Mouse (Mus musculus): ENCODE measurements around the gene Pdhx. TPM values are rescaled to one million over a fixed set of nuclear protein-coding genes. Genes with fewer than 3 reads are reported as not detected.

Pdhx gene
- polyA plus RNA-seq, 1 experiment: 47.6 TPM

DNA sequence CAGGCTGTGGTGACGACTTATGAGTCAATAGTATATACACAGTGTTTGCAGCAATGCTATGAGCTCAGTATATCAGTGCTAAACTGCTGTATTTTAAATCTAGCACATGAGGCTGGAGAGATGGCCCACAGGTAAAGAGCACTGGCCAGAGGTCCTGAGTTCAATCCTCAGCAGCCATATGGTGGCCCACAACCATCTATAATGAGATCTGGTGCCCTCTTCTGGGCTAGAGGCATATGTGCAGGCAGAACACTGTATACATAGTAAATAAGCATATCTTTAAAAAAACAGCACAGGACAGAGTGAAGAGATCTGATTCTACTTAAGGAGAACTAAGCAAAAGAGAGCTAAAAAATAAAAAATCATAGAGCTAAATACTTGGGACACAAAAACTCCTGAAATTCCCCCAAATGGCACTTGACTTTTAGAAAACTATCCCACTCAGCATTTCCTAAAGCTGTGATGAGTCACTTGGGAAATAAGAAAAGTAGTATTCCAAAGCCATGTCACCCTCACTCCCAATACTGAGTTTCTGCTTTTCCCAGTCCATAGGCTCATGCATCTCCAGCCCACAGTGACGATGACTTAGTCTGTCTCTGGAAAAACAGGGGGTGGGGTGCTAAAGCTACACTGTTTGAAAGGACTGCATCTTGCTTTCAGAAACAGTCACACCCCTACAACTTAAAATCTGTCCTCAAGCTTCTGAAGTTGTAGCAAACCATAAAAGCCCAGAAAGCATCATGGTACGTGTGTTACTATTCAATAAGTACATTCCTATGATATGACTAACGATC is 60.3 kb downstream of the Pdhx start:
- TF ChIP-seq POLR2A (IDR thresholded peaks at IDR 0.05; ENCODE audit: borderline replicate concordance, extremely low read depth, insufficient read depth, insufficient read length, poor library complexity, severe bottlenecking): no peak
- TF ChIP-seq CTCF (IDR thresholded peaks at IDR 0.05; ENCODE audit: borderline replicate concordance, extremely low read depth, insufficient read depth, insufficient read length): no peak
- no peak for DNase-seq (ENCODE audit: low read depth)

DNA sequence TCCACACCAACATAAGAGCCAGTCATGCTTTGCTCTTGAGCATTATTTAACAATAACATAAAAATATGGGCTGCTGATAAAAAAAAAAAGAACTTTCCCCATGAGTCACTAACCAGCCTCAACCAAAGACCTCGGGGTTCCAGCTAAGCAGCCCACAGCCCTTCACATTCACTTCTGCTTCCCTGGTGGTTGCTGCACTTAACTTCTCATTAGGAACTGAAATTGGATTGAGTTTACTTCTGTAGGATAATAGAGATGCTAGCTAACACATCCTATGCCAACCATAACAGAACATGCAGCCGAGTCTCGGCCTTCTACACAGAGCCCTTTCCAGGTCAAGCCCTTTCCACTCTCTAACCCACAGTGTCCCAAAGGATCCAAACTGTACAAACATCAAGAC is 65.1 kb downstream of the Pdhx start:
- TF ChIP-seq CTCF (IDR thresholded peaks at IDR 0.05; ENCODE audit: borderline replicate concordance, extremely low read depth, insufficient read depth, insufficient read length) (no peak), POLR2A (IDR thresholded peaks at IDR 0.05; ENCODE audit: borderline replicate concordance, extremely low read depth, insufficient read depth, insufficient read length, poor library complexity, severe bottlenecking) (no peak)

DNA sequence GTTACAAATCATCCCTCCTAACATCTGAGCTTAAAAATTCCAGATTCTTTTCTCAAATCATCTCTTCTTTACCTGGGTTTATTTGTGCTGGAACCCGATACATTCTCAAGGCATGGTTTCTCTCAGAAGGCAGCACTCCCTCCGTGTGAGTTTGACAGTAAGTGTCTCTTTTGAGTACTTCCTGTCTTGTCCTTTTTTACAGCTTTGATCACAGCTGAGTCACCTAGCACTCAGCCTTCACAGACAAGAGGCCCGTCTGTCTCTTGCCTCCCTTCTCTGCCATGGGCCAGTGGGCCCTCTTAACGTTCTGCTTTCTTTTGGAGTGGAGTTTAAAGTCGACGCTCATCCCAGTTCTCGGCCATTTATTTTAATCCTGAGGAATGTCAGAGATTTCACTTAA is 68.7 kb downstream of the Pdhx start:
- no peak for DNase-seq (ENCODE audit: low read depth)
- no peak for TF ChIP-seq CTCF (IDR thresholded peaks at IDR 0.05; ENCODE audit: borderline replicate concordance, extremely low read depth, insufficient read depth, insufficient read length)
- no peak for TF ChIP-seq POLR2A (IDR thresholded peaks at IDR 0.05; ENCODE audit: borderline replicate concordance, extremely low read depth, insufficient read depth, insufficient read length, poor library complexity, severe bottlenecking)

More for the DNA sequence above, 65.1 kb downstream of the Pdhx start:
- no peak for DNase-seq (ENCODE audit: low read depth)

DNA sequence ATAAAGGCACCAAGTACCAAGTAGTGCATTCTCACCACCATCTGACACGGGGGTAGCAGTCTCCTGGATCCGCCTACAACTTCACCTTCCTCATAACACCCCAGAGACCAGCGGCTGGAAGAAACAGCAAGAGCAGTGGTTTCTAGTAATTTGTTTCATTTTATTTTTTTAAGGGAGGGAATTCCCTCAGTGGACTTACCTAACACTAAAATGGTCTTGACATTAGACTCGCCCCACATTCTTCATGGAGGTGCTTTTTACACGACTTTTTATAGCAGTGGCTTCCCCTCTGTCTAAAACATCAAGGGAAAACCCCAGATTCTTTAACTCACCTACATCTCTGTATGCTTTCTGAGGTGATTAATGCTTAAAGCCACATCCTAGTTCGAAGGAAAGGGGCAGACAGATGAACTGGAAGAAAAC is 74.1 kb downstream of the Pdhx start:
- no peak for TF ChIP-seq CTCF (IDR thresholded peaks at IDR 0.05; ENCODE audit: borderline replicate concordance, extremely low read depth, insufficient read depth, insufficient read length)
- TF ChIP-seq POLR2A (IDR thresholded peaks at IDR 0.05; ENCODE audit: borderline replicate concordance, extremely low read depth, insufficient read depth, insufficient read length, poor library complexity, severe bottlenecking): no peak
- DNase-seq (ENCODE audit: low read depth): no peak

DNA sequence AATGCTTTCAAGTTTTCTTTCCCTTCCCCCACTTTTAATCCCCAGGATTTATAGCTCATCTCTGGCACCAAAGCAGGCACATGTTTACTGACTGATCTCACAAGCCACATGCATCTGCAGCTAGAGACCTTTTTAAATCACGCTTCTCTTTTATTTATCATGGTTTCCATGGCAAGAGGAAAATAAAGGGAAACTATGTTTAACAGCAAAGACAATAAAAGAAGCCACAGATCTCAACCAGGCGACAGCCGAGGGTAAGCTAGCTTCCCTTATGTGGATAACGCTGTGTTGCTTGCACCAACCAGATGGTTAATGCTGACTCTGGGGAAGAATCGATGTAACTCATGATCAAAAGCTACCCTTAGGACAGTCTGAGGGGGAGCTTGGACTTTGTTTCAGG is 75.0 kb downstream of the Pdhx start:
- TF ChIP-seq POLR2A (IDR thresholded peaks at IDR 0.05; ENCODE audit: borderline replicate concordance, extremely low read depth, insufficient read depth, insufficient read length, poor library complexity, severe bottlenecking) (no peak), CTCF (IDR thresholded peaks at IDR 0.05; ENCODE audit: borderline replicate concordance, extremely low read depth, insufficient read depth, insufficient read length) (no peak)
- peak; percentile 36 for DNase-seq (ENCODE audit: low read depth)

DNA sequence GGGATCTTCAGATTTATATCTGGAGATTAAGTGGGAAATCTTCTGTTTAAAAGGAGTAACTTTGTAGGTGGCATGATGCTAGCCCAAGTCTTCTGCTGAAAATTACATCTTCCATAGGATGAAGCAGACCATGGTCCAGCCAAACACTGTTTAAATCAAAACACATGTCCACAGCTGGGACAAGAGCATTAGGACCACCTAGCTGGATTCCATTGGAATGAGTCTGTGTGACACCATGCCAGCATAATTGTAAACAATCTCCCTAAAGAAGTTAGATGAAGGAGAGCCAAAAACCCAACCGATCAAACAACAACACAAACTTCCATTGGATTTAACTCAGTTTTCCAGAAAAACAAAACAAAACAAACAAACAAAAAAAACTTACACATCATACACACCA is 75.4 kb downstream of the Pdhx start:
- TF ChIP-seq CTCF (IDR thresholded peaks at IDR 0.05; ENCODE audit: borderline replicate concordance, extremely low read depth, insufficient read depth, insufficient read length): no peak
- no peak for TF ChIP-seq POLR2A (IDR thresholded peaks at IDR 0.05; ENCODE audit: borderline replicate concordance, extremely low read depth, insufficient read depth, insufficient read length, poor library complexity, severe bottlenecking)
- DNase-seq (ENCODE audit: low read depth): no peak

DNA sequence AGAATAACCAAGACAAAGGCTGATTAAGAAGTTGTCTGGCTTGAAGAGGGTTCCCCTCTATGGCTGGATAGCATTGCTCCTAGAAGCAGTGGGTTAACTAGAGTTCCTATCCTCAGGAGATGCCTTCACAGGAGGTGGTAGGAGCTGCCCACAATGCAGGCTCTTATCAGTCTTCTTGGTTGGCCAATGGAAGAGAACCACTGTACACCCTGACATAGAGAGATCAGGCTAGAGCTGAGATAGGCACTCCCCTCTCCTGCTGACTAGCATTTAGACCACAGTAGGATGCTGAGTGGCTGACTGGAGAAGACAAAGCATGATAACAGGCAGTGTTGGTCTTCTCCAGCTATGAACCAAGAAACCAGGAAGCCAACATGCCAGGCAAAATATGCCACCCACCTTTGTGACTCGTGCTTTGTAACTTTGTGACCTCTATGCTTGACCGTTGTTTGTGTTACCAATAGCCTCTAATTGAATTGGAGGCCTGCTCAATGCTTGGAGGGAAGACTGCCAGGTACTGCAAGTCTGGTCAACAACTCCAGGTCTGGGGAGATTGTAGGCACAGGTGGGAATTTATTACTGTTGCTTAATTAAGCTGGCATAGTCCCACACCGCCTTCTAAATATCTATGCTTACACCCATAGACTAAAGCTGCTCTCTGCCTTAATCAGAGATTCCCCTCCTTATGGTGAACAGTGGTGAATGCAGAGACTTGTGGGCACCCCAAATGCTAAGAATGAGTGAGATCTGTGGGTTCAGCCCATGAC is 79.3 kb downstream of the Pdhx start:
- no peak for DNase-seq (ENCODE audit: low read depth)
- TF ChIP-seq CTCF (IDR thresholded peaks at IDR 0.05; ENCODE audit: borderline replicate concordance, extremely low read depth, insufficient read depth, insufficient read length): no peak
- no peak for TF ChIP-seq POLR2A (IDR thresholded peaks at IDR 0.05; ENCODE audit: borderline replicate concordance, extremely low read depth, insufficient read depth, insufficient read length, poor library complexity, severe bottlenecking)

DNA sequence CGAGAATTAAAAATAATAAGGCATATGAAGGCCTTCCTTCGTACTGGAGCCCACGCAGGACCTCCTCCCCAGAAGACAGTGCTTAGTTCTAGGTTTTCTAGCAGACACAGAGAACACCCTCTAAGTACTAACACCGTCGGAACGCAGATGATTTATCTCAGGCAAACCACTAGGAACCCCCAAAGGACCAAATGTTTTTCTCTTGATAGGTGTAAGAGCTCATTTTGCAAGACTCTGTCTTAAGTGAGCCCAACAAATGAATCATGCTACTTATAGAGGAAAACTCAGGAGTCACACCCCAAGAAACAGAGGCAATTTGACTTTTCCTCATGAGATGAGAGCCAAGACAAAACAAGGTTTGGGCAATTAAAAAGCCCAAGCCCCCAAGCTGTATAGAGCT is 80.9 kb downstream of the Pdhx start:
- no peak for DNase-seq (ENCODE audit: low read depth)
- TF ChIP-seq POLR2A (IDR thresholded peaks at IDR 0.05; ENCODE audit: borderline replicate concordance, extremely low read depth, insufficient read depth, insufficient read length, poor library complexity, severe bottlenecking) (no peak), CTCF (IDR thresholded peaks at IDR 0.05; ENCODE audit: borderline replicate concordance, extremely low read depth, insufficient read depth, insufficient read length) (no peak)

DNA sequence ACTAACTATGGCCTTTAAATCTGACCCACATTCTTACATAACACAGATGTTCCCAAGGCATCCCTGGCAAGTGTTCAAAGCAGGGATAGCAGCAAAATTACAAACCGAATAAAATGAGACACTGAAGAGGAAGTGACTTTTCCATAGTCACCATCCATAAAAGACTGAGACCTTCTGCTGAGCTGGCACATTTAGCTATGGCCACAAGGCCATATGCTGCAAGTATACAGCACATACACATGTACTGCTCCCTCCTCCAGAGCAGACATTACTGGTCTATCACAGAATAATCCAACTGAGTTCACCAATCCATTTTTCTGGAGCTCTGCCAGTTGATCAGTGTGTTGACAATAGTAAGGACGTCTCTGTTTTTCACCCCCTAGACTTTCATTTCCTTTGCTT is 83.0 kb downstream of the Pdhx start:
- no peak for DNase-seq (ENCODE audit: low read depth)
- no peak for TF ChIP-seq CTCF (IDR thresholded peaks at IDR 0.05; ENCODE audit: borderline replicate concordance, extremely low read depth, insufficient read depth, insufficient read length)
- TF ChIP-seq POLR2A (IDR thresholded peaks at IDR 0.05; ENCODE audit: borderline replicate concordance, extremely low read depth, insufficient read depth, insufficient read length, poor library complexity, severe bottlenecking): no peak

DNA sequence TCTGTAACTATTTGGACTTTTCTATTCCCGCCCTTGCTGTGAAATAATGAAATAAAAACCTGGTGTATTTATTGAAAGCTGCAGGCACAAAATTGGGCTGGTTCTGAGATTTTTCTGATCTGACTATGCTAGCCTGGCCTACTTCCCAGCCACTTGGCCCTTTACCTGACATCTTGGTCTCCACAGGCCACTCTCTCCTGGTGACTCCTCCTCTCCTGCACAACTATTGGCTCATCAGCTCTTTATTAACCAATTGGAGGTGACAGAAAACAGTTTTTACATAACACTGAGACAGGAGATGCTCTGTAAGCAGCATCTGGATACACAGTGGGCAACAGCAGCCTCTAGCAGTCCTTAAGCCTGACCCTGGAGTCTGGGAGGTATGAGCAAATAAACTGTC is 83.9 kb downstream of the Pdhx start:
- TF ChIP-seq POLR2A (IDR thresholded peaks at IDR 0.05; ENCODE audit: borderline replicate concordance, extremely low read depth, insufficient read depth, insufficient read length, poor library complexity, severe bottlenecking) (no peak), CTCF (IDR thresholded peaks at IDR 0.05; ENCODE audit: borderline replicate concordance, extremely low read depth, insufficient read depth, insufficient read length) (no peak)
- DNase-seq (ENCODE audit: low read depth): no peak

DNA sequence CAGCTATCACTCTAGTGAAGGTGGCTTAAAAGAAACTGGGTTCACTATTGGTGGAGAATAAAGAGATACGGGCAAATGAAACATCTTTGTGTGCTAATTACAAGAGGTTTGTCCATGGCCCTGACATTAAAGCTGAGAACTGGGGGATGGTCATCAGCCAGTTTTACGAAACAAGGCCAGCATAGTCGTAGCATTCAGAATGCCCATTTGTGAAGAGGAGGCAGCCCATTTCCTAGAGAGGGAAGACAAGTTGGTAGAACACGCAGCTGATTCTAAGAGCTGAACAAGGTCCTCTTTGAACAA is 85.7 kb downstream of the Pdhx start:
- no peak for TF ChIP-seq POLR2A (IDR thresholded peaks at IDR 0.05; ENCODE audit: borderline replicate concordance, extremely low read depth, insufficient read depth, insufficient read length, poor library complexity, severe bottlenecking)
- no peak for TF ChIP-seq CTCF (IDR thresholded peaks at IDR 0.05; ENCODE audit: borderline replicate concordance, extremely low read depth, insufficient read depth, insufficient read length)
- no peak for DNase-seq (ENCODE audit: low read depth)
